Mouse (Mus musculus): ENCODE results near the gene BC051019. TPM values are rescaled to one million over a fixed set of nuclear protein-coding genes. Genes with fewer than 3 reads are reported as not detected.
A peak's percentile ranks its signal among the peaks of the same experiment; 100 is the strongest.

BC051019 gene
- polyA plus RNA-seq, 1 experiment from 2014 or later = not detected

DNA sequence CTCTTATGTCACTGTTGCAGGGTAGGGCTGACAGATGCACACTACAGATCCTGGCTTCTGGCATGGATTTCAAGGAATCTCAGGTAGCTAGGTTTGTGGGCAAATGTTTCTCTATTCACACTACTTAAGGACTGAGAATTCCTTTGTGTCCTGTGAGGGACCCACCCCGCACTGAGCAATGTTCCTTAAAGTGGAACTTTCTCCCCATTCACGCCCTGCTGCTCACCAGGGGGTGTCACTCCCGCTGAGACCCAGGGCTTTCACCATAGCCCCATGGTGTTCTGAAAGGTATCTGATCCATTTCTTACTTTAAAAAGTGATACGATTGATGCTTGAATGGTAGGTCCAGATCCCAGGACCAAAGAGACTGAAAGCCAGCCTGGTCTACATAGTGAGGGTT, 20.9 kb downstream of the BC051019 start:
- Histone ChIP-seq H3K9ac (replicated peaks; ENCODE audit: low read depth, low read length) (no peak overlapping the region), H3K4me2 (ENCODE audit: low read depth, low read length) (peak overlapping the region; percentile 62; the same call in 1 of the 2 replicates), H3K27ac (ENCODE audit: low read depth, low read length) (no peak overlapping the region), H3K9me3 (ENCODE audit: control insufficient read depth, low read length) (no peaks in the 10 kb centered on the region), H3K36me3 (ENCODE audit: control insufficient read depth, insufficient read depth, low read length) (no peaks in the 10 kb centered on the region), H3K27me3 (ENCODE audit: control insufficient read depth, insufficient read depth, low read length) (no peaks in the 10 kb centered on the region), H3K4me3 (ENCODE audit: low read depth, low read length) (no peak overlapping the region), H3K4me1 (ENCODE audit: control insufficient read depth, insufficient read depth, low read length) (no peaks in the 10 kb centered on the region)
- no peak for ATAC-seq (ENCODE audit: low read depth)
- WGBS = 37% methylated on average over 4 of the region's 4 CpGs

DNA sequence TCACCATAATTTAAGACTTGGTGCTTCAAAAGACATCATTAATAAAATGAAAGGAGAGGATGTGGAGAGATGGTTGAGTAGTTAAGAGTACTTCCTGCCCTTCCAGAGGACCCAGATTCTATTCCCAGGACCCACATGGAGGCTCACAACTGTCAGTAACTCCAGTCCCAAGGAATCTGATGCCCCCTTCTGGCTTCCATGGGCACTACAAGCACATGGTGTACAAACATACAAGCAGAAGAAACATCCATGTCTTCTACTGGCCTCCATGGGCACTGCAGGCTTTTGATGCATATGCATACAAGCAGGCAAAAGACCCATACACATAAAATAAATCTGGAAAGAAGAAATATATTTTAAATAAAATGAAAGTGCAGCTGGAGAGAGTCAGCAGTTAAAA, 23.4 kb downstream of the BC051019 start:
- no peaks in the 10 kb centered on the region for H3K36me3 ChIP-seq (ENCODE audit: control insufficient read depth, insufficient read depth, low read length)
- H3K4me2 ChIP-seq (ENCODE audit: low read depth, low read length) = no peak overlapping the region
- ATAC-seq (ENCODE audit: low read depth) = no peak
- H3K9ac ChIP-seq (replicated peaks; ENCODE audit: low read depth, low read length) = no peak overlapping the region
- H3K4me1 ChIP-seq (ENCODE audit: control insufficient read depth, insufficient read depth, low read length) = no peaks in the 10 kb centered on the region
- no peak overlapping the region for H3K4me3 ChIP-seq (ENCODE audit: low read depth, low read length)
- no peaks in the 10 kb centered on the region for H3K27me3 ChIP-seq (ENCODE audit: control insufficient read depth, insufficient read depth, low read length)
- no peak overlapping the region for H3K27ac ChIP-seq (ENCODE audit: low read depth, low read length)
- no peaks in the 10 kb centered on the region for H3K9me3 ChIP-seq (ENCODE audit: control insufficient read depth, low read length)

DNA sequence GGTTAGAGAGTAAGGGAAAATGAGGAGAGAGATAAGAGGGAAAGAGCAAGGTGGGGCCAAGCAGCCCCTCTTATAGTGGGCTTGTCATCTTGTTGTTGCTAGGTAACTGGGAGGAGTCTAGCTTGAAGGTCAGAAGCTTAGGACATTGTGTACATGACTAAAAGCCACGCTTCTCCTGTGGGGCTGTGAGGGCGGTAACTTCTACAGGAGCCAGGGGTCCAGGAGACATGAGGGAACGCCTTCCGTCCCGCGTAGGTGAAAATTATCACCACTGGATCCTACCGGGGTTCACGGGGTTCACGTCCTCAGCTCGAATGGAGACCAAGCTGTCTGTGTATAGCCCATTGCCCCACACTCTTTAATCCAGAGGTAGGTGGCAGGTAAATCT, 28.3 kb downstream of the BC051019 start:
- Histone ChIP-seq H3K9ac (replicated peaks; ENCODE audit: low read depth, low read length) (no peak overlapping the region), H3K9me3 (ENCODE audit: control insufficient read depth, low read length) (no peaks in the 10 kb centered on the region), H3K4me1 (ENCODE audit: control insufficient read depth, insufficient read depth, low read length) (no peaks in the 10 kb centered on the region), H3K36me3 (ENCODE audit: control insufficient read depth, insufficient read depth, low read length) (no peaks in the 10 kb centered on the region), H3K27me3 (ENCODE audit: control insufficient read depth, insufficient read depth, low read length) (no peaks in the 10 kb centered on the region), H3K4me3 (ENCODE audit: low read depth, low read length) (no peak overlapping the region), H3K27ac (ENCODE audit: low read depth, low read length) (no peak overlapping the region), H3K4me2 (ENCODE audit: low read depth, low read length) (no peak overlapping the region)
- 90% methylated on average over 10 of the region's 10 CpGs for whole genome bisulfite sequencing
- no peak for ATAC-seq (ENCODE audit: low read depth)

DNA sequence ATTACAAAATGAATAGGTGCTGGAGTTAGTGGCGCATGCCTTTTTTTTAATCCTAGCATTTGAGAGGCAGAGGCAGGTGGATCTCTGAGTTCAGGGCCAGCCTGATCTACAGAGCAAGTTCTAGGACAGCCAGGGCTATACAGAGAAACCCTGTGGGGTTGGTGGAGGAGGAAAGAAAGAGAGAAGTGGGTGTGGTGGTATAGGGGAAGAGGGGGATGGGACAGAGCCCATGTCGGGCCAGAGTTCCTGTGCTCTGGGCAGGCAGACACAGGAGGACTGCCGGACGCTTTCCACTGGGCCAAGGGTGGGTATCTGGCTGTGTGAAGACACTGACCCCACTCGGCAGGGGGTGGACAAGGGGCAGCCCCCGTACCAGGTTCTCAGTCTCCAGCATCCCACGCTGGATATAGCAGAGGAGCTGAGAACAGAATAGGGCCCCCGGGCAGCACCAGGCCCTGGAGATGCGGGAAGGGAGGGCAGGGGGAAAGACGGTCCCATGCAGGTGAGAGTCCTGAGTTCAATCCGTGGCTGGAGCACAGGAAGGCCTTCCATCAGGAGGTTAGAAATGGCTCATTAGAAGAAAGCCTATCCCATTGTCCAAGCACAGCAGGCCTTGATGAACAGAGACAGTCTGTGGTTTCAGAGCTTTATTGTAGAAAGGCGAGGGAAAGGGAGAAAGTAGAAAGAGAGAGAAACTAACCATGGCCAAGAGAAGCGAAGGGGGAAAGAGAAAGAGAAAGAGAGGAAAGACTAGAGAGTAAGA, 28.9 kb downstream of the BC051019 start:
- WGBS = 80% methylated on average over 13 of the region's 13 CpGs
- Histone ChIP-seq H3K4me1 (ENCODE audit: control insufficient read depth, insufficient read depth, low read length) (no peaks in the 10 kb centered on the region), H3K27ac (ENCODE audit: low read depth, low read length) (no peak overlapping the region), H3K9me3 (ENCODE audit: control insufficient read depth, low read length) (no peaks in the 10 kb centered on the region), H3K4me2 (ENCODE audit: low read depth, low read length) (no peak overlapping the region), H3K4me3 (ENCODE audit: low read depth, low read length) (no peak overlapping the region), H3K9ac (replicated peaks; ENCODE audit: low read depth, low read length) (no peak overlapping the region), H3K36me3 (ENCODE audit: control insufficient read depth, insufficient read depth, low read length) (no peaks in the 10 kb centered on the region), H3K27me3 (ENCODE audit: control insufficient read depth, insufficient read depth, low read length) (no peaks in the 10 kb centered on the region)
- no peak for ATAC-seq (ENCODE audit: low read depth)

DNA sequence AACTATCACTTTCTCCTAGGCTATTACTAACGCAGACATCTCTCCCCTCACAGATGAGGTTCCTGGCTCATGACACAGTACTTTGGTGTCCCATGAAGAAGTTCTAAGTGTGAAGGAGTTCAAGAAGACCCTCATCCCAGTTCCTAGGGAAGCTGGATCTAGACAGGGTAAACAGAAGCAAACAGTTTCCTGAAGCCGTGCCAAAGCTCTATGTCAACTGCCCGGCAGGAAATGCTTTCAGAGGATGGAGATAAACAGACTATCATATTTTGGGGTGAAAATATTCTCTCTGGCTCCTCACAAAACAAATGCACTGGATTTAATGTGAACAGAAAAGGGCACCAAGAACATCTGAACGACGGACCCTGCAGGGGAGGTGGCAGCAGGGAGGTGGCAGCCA, 32.7 kb downstream of the BC051019 start:
- Histone ChIP-seq H3K4me3 (ENCODE audit: low read depth, low read length) (no peak overlapping the region), H3K4me2 (ENCODE audit: low read depth, low read length) (no peak overlapping the region), H3K36me3 (ENCODE audit: control insufficient read depth, insufficient read depth, low read length) (no peaks in the 10 kb centered on the region), H3K4me1 (ENCODE audit: control insufficient read depth, insufficient read depth, low read length) (no peaks in the 10 kb centered on the region), H3K27me3 (ENCODE audit: control insufficient read depth, insufficient read depth, low read length) (no peaks in the 10 kb centered on the region), H3K9ac (replicated peaks; ENCODE audit: low read depth, low read length) (no peak overlapping the region), H3K9me3 (ENCODE audit: control insufficient read depth, low read length) (no peaks in the 10 kb centered on the region), H3K27ac (ENCODE audit: low read depth, low read length) (no peak overlapping the region)
- no peak for ATAC-seq (ENCODE audit: low read depth)
- 87% methylated on average over 5 of the region's 5 CpGs for WGBS

DNA sequence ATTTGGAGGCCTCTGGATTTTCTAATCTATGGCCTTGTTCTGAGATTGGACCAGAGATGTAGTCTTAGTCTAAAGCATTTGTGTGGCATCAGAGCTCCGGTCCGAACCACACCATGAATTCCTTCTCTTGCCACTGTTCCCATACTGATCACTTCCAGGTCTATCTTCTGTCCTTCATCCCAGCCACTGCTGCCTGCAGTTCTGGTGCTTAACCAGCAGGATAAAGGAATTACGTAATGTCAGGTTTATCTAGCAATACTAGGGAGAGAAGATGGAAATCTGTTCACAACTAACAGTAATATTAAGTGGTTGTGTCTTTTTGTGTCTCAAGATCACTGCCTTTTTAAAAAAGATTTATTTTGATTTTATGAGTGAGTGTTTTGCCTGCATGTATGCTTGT, 33.5 kb downstream of the BC051019 start:
- ATAC-seq (ENCODE audit: low read depth) = no peak
- 96% methylated on average over 3 of the region's 3 CpGs for WGBS
- no peaks in the 10 kb centered on the region for H3K9me3 ChIP-seq (ENCODE audit: control insufficient read depth, low read length)

DNA sequence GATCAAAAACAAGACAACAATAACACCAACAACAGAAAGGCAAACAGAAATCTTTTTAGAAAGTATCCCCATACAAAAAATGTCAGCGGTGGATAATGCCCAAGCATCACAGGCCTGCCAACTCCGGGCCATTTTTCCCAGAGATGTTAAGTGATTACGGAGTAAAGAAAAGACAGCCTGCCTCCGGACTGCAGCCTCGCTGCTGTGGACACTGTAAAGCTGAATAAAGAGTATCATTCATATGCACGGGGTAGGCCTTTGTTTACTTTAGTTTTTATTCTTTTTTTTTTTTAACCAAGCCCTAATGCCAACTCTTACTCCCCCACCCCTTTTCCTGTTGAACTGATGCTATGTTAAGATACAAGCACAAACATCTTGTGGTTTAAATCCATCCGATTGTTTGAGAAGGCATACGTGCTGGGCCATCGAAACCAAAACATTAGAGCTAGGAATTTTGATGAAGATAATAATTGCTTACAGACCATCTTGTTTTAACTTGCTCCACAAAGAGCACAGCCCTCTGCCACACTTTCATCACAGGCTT, 37.0 kb downstream of the BC051019 start:
- H3K36me3 ChIP-seq (ENCODE audit: control insufficient read depth, insufficient read depth, low read length) = no peaks in the 10 kb centered on the region
- H3K4me1 ChIP-seq (ENCODE audit: control insufficient read depth, insufficient read depth, low read length) = no peaks in the 10 kb centered on the region
- no peak overlapping the region for H3K4me2 ChIP-seq (ENCODE audit: low read depth, low read length)
- no peak for ATAC-seq (ENCODE audit: low read depth)
- H3K27me3 ChIP-seq (ENCODE audit: control insufficient read depth, insufficient read depth, low read length) = no peaks in the 10 kb centered on the region
- no peak overlapping the region for H3K4me3 ChIP-seq (ENCODE audit: low read depth, low read length)
- WGBS = 62% methylated on average over 9 of the region's 9 CpGs
- no peak overlapping the region for H3K9ac ChIP-seq (replicated peaks; ENCODE audit: low read depth, low read length)
- no peak overlapping the region for H3K27ac ChIP-seq (ENCODE audit: low read depth, low read length)
- no peaks in the 10 kb centered on the region for H3K9me3 ChIP-seq (ENCODE audit: control insufficient read depth, low read length)

More for the DNA sequence above, 33.5 kb downstream of the BC051019 start:
- no peak overlapping the region for H3K4me2 ChIP-seq (ENCODE audit: low read depth, low read length)
- no peaks in the 10 kb centered on the region for H3K36me3 ChIP-seq (ENCODE audit: control insufficient read depth, insufficient read depth, low read length)
- H3K4me1 ChIP-seq (ENCODE audit: control insufficient read depth, insufficient read depth, low read length) = no peaks in the 10 kb centered on the region
- no peak overlapping the region for H3K27ac ChIP-seq (ENCODE audit: low read depth, low read length)
- no peak overlapping the region for H3K9ac ChIP-seq (replicated peaks; ENCODE audit: low read depth, low read length)
- no peak overlapping the region for H3K4me3 ChIP-seq (ENCODE audit: low read depth, low read length)
- no peaks in the 10 kb centered on the region for H3K27me3 ChIP-seq (ENCODE audit: control insufficient read depth, insufficient read depth, low read length)

DNA sequence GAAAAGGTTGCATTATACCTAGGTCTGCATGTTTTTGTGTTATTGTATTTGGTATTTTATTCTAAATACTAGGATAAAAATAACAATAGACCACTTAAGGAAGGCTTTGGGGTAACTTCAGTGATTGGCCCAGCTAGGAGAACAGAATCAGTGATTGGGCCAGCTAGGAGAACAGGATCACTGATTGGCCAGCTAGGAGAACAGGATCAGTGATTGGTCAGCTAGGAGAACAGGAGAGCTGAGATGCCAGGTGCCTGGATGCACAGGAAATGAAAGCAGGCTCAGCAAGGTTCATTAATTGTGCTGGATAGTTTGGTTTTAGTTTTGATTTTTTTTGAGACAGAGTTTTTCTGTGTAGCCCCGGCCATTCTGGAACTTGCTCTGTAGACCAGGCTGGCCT, 42.8 kb downstream of the BC051019 start:
- Histone ChIP-seq H3K27me3 (ENCODE audit: control insufficient read depth, insufficient read depth, low read length) (no peaks in the 10 kb centered on the region), H3K4me3 (ENCODE audit: low read depth, low read length) (no peak overlapping the region), H3K4me2 (ENCODE audit: low read depth, low read length) (no peak overlapping the region), H3K4me1 (ENCODE audit: control insufficient read depth, insufficient read depth, low read length) (no peaks in the 10 kb centered on the region), H3K27ac (ENCODE audit: low read depth, low read length) (no peak overlapping the region), H3K9me3 (ENCODE audit: control insufficient read depth, low read length) (no peaks in the 10 kb centered on the region), H3K36me3 (ENCODE audit: control insufficient read depth, insufficient read depth, low read length) (no peaks in the 10 kb centered on the region), H3K9ac (replicated peaks; ENCODE audit: low read depth, low read length) (no peak overlapping the region)
- 97% methylated on average over 1 of the region's 1 CpGs for WGBS
- ATAC-seq (ENCODE audit: low read depth) = no peak

DNA sequence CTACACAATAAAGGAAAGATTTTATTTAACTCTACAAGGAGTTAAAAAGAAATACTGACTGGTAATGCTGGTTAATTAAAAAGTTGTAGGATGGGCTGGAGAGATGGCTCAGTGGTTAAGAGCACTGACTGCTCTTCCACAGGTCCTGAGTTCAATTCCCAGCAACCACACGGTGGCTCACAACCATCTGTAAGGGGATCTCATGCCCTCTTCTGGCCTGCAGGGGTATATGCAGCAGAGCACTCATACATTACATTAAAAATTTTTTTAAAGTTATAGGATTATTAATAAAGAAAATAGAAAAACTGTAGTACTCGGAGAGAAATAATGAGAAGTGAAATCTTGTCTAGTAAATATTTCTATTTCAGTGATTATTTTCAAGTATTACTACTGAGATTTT, 43.4 kb downstream of the BC051019 start:
- WGBS = 96% methylated on average over 2 of the region's 2 CpGs
- Histone ChIP-seq H3K4me1 (ENCODE audit: control insufficient read depth, insufficient read depth, low read length) (no peaks in the 10 kb centered on the region), H3K9ac (replicated peaks; ENCODE audit: low read depth, low read length) (no peak overlapping the region), H3K4me2 (ENCODE audit: low read depth, low read length) (no peak overlapping the region), H3K36me3 (ENCODE audit: control insufficient read depth, insufficient read depth, low read length) (no peaks in the 10 kb centered on the region), H3K9me3 (ENCODE audit: control insufficient read depth, low read length) (no peaks in the 10 kb centered on the region), H3K27ac (ENCODE audit: low read depth, low read length) (no peak overlapping the region), H3K4me3 (ENCODE audit: low read depth, low read length) (no peak overlapping the region), H3K27me3 (ENCODE audit: control insufficient read depth, insufficient read depth, low read length) (no peaks in the 10 kb centered on the region)
- no peak for ATAC-seq (ENCODE audit: low read depth)
